Mouse (Mus musculus): ENCODE measurements at regions not wholly inside any gene's neighbourhood (a gene's known extent, or its start where the extent isn't known, plus 50 kb on each side); places are given as distances from the start of the nearest gene placed in this dataset.

DNA sequence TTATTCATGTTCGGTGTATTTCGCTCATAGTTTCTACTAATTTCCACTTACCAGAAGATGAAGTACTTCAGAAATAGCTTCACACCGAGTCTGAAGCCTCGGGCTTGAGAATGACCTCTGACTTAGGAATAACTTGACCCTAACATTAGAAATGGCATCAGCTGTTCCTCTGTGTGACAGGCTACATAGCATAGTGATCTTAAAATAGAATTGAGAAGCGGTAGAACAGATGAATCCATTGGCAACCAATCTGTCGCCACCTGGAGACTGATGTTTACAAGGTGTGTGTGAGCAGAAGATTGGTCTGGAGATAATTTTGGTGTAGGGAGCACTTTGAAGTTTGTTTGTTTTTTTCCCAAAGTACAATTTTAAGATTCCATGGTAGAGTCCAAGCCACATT lies 60.9 kb upstream of the Ahi1 start:
- Histone ChIP-seq H3K4me1 (ENCODE audit: control insufficient read depth, insufficient read depth, low read length) (no peaks in the 10 kb centered on the region), H3K4me3 (replicated peaks; ENCODE audit: extremely low read depth, low read depth, low read length) (no peak overlapping the region)
- no peak for TF ChIP-seq POLR2A (IDR thresholded peaks at IDR 0.05; ENCODE audit: borderline replicate concordance, extremely low read depth, low read depth, low read length)
- no peak for TF ChIP-seq CTCF (IDR thresholded peaks at IDR 0.05; ENCODE audit: insufficient read depth, low read length)
- no peak for DNase-seq
- 61% methylated on average over 6 of the region's 6 CpGs for WGBS

DNA sequence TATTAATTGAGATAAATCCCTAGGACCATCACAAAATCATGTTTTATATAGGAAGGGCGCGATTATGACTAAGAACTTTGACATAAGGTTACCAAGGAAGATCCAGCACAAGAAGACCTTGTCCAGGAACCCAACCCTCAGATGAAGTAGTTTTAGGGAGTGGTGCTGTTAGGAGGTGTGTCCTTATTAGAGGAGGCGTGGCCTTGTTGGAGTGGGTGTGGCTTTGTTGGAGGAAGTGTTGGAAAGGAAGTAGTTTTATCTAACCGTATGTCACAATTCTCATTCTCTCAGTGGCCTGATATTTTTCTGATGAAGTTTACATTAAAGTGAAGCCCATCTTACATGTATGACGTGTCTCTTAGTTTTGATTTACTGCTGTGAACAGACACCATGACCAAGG lies 68.7 kb upstream of the Ahi1 start:
- TF ChIP-seq POLR2A (IDR thresholded peaks at IDR 0.05; ENCODE audit: borderline replicate concordance, extremely low read depth, low read depth, low read length) (no peak), CTCF (IDR thresholded peaks at IDR 0.05; ENCODE audit: insufficient read depth, low read length) (no peak)
- 83% methylated on average over 5 of the region's 5 CpGs for WGBS
- Histone ChIP-seq H3K4me1 (ENCODE audit: control insufficient read depth, insufficient read depth, low read length) (no peaks in the 10 kb centered on the region), H3K4me3 (replicated peaks; ENCODE audit: extremely low read depth, low read depth, low read length) (no peak overlapping the region)
- DNase-seq, result no peak

DNA sequence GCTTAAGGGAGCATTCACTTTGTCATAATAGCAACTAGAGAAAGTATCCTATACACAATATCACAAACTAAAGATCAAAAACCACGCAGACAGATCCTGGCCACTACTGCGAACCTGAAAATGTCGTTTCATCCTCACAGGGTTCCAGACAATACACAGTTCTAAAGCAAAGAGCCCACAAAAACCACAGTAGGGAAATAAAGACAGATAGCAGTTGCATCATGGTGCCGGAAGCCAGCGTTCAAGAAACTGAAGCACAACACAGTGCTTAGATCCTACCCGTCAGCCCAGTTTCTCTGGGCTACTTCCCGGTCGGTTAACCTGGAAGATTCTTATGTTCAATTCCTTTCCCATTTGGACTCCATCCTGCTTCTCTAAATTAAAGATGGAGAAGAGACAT lies 69.7 kb upstream of the Ahi1 start:
- no peak for DNase-seq
- no peak overlapping the region for H3K4me3 ChIP-seq (replicated peaks; ENCODE audit: extremely low read depth, low read depth, low read length)
- WGBS, result 79% methylated on average over 8 of the region's 8 CpGs
- TF ChIP-seq POLR2A (IDR thresholded peaks at IDR 0.05; ENCODE audit: borderline replicate concordance, extremely low read depth, low read depth, low read length), result no peak
- no peaks in the 10 kb centered on the region for H3K4me1 ChIP-seq (ENCODE audit: control insufficient read depth, insufficient read depth, low read length)

DNA sequence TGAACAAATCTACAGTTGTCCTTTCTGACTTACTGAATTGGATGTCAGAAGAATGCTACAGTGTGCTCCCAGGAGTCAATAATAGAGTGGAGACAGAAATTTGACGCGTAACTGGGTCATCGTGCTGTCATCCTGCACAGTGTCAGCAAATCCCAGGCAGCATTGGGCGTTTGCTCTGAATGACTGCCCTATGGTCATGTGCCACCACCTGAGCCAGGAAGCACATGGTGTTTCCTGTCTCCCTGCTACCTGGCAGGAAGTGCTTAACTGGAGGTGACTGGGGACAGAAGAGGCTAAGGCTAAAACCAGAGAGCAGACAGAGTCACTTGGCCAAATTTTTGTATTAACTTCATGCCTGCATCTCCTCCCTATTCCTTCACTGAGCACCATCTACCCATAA lies 72.1 kb upstream of the Ahi1 start:
- H3K4me1 ChIP-seq (ENCODE audit: control insufficient read depth, insufficient read depth, low read length), result 0 out of 2 replicates have a peak, but pooled peaks cover 2% of the 10 kb centered on the region
- DNase-seq, result no peak
- TF ChIP-seq CTCF (IDR thresholded peaks at IDR 0.05; ENCODE audit: insufficient read depth, low read length) (no peak), POLR2A (IDR thresholded peaks at IDR 0.05; ENCODE audit: borderline replicate concordance, extremely low read depth, low read depth, low read length) (no peak)
- 80% methylated on average over 4 of the region's 4 CpGs for WGBS
- H3K4me3 ChIP-seq (replicated peaks; ENCODE audit: extremely low read depth, low read depth, low read length), result no peak overlapping the region

DNA sequence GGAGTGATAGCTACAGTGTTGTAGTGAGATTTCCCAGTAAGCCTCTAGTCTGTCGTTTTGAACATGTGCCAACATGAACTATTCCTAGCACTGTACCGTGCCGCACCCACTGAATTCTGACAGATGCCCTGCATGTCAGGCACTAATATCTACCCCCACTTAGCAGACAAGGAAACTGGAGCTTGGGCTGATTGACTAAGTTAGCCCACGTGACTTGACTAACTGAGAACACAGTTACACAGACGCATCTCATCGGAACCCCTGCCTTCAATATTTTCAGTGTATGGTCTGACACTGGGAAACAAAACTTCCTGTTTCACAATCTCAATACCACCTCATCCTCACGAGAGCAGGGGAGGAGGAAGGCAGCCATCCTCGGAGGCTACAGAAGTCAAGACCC lies 72.9 kb upstream of the Ahi1 start:
- no peak for TF ChIP-seq CTCF (IDR thresholded peaks at IDR 0.05; ENCODE audit: insufficient read depth, low read length)
- no peak for TF ChIP-seq POLR2A (IDR thresholded peaks at IDR 0.05; ENCODE audit: borderline replicate concordance, extremely low read depth, low read depth, low read length)
- H3K4me1 ChIP-seq (ENCODE audit: control insufficient read depth, insufficient read depth, low read length), result 0 out of 2 replicates have a peak, but pooled peaks cover 2% of the 10 kb centered on the region
- H3K4me3 ChIP-seq (replicated peaks; ENCODE audit: extremely low read depth, low read depth, low read length), result no peak overlapping the region
- no peak for DNase-seq
- WGBS, result 59% methylated on average over 8 of the region's 8 CpGs

DNA sequence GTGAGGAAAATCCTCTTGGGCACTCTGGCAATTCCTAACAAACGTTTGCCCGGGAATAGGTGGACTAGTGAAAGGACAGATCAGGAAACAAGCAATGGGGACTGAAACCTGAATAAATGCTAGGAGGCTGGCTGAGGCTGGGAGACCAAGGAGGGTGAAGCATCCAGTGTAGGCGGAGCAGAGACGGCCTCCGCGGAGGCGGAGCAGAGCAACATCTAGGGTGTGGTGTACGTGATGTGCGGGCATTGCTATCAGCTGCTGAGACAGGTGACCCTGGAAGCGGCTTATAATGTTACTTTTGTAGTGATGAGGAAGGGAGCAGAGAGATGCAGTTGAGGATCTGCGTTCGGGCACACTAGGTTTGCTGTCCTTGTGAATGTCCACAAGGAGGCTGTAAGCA lies 85.3 kb upstream of the Ahi1 start:
- TF ChIP-seq CTCF (IDR thresholded peaks at IDR 0.05; ENCODE audit: insufficient read depth, low read length) (no peak), POLR2A (IDR thresholded peaks at IDR 0.05; ENCODE audit: borderline replicate concordance, extremely low read depth, low read depth, low read length) (no peak)
- Histone ChIP-seq H3K4me1 (ENCODE audit: control insufficient read depth, insufficient read depth, low read length) (no peaks in the 10 kb centered on the region), H3K4me3 (replicated peaks; ENCODE audit: extremely low read depth, low read depth, low read length) (no peak overlapping the region)
- WGBS, result 84% methylated on average over 12 of the region's 12 CpGs
- no peak for DNase-seq

DNA sequence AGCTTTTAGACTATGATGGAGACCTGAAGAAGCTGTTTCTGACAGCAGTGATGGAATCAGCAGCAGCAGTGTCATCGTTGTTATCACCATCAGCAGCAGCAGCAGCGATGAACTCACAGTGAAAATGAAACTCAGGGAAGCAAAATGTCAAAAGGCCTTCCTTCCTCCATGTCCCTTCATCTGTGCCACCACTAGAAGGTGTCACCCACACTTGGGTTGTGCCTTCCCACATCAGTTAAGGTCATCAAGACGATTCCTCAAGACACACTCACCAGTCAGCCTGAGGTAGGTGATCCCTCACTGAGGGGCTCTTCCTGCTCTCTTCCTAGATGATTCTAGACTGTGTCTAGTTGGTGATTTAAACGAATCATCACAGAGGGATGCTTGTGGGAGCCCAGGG lies 87.3 kb upstream of the Ahi1 start:
- no peak for TF ChIP-seq CTCF (IDR thresholded peaks at IDR 0.05; ENCODE audit: insufficient read depth, low read length)
- no peak for DNase-seq
- WGBS, result 61% methylated on average over 4 of the region's 4 CpGs
- no peak overlapping the region for H3K4me3 ChIP-seq (replicated peaks; ENCODE audit: extremely low read depth, low read depth, low read length)
- H3K4me1 ChIP-seq (ENCODE audit: control insufficient read depth, insufficient read depth, low read length), result no peaks in the 10 kb centered on the region

DNA sequence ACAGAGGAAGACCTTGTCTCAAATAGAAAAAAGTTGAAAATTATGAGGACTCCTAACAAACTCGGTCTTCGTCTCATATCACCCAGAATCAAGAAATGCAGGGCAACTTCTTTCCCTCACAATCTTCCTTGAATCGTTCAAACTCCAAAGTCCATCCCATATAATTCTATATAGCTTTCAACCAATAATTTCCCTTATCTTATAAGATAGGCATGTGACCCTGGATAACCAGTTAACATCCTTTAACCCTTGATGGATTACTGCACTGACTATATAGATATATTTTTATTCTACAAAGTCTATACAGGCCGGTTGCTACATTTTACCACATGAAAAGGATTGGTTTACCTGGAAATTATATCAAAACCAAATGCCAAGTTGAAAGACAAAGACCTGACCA lies 94.9 kb upstream of the Ahi1 start:
- 90% methylated on average over 4 of the region's 4 CpGs for WGBS
- no peak for DNase-seq
- TF ChIP-seq POLR2A (IDR thresholded peaks at IDR 0.05; ENCODE audit: borderline replicate concordance, extremely low read depth, low read depth, low read length) (no peak), CTCF (IDR thresholded peaks at IDR 0.05; ENCODE audit: insufficient read depth, low read length) (no peak)
- H3K4me3 ChIP-seq (replicated peaks; ENCODE audit: extremely low read depth, low read depth, low read length), result no peak overlapping the region
- H3K4me1 ChIP-seq (ENCODE audit: control insufficient read depth, insufficient read depth, low read length), result peaks cover 3% of the 10 kb centered on the region; the same call in 1 of the 2 replicates

DNA sequence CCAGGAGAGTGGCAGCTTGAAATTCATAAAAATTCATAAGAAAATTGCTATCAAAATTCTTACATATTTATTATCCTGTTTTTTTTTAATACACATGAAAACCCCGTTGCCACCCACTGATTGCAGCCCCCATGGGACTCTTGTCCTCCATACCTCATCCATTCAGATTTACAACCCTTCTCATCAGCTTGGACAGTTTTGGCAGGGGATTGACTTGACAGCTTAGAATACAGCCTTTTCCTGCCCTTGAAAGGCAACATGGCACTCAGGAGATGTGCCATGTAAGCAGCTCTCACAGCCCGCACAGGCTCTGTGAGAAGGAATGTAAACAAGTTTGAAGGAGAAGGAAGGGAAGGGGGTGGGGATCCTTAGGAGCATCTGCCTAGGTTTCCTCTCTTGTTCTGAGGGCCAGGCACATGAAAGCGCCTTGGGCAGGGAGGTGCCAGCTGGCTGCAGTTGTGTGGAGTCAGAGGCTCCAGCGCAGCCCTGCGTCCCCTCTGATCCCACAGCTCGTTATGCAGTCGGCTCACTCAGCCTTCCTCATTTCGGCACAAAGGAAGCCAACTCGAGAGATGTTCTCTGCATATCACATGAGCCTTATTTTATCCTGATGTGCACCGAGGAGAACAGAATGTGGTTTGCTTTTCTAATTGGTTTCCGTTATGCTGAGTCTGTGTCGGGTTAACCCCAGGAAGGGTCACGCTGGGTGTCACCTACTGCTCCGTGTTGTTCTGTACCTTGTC lies 97.6 kb upstream of the Ahi1 start:
- 11% methylated on average over 14 of the region's 14 CpGs for WGBS
- Histone ChIP-seq H3K4me3 (replicated peaks; ENCODE audit: extremely low read depth, low read depth, low read length) (no peak overlapping the region), H3K4me1 (ENCODE audit: control insufficient read depth, insufficient read depth, low read length) (peaks cover 3% of the 10 kb centered on the region; the same call in 1 of the 2 replicates)
- DNase-seq, result peak; percentile 14
- TF ChIP-seq POLR2A (IDR thresholded peaks at IDR 0.05; ENCODE audit: borderline replicate concordance, extremely low read depth, low read depth, low read length) (no peak), CTCF (IDR thresholded peaks at IDR 0.05; ENCODE audit: insufficient read depth, low read length) (no peak)

DNA sequence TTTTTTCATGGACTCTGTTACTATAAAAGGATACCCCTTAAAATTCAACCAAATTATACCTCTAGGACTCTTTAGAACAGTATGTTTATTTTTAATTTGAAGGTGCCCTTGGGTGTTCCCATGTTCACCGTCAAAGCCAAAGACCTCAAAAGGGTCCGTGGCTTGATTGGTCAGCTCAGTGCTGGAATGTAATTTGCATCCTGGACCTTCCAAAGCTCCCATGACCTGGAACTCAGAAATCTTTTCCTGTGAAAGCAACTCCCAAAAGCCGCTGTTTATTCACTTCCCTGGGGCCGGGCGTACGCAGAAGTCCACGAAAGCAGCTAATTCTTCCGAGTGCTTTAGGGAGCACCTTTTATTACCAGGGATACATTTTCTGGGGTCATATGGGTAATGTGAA lies 105.1 kb upstream of the Ahi1 start:
- TF ChIP-seq POLR2A (IDR thresholded peaks at IDR 0.05; ENCODE audit: borderline replicate concordance, extremely low read depth, low read depth, low read length) (no peak), CTCF (IDR thresholded peaks at IDR 0.05; ENCODE audit: insufficient read depth, low read length) (no peak)
- DNase-seq, result no peak
- Histone ChIP-seq H3K4me1 (ENCODE audit: control insufficient read depth, insufficient read depth, low read length) (no peaks in the 10 kb centered on the region), H3K4me3 (replicated peaks; ENCODE audit: extremely low read depth, low read depth, low read length) (no peak overlapping the region)
- WGBS, result 89% methylated on average over 8 of the region's 8 CpGs
